Mouse (Mus musculus) fibroblast of lung, adult 2 months (primary cell): ENCODE data around the gene Crlf1.

Experiments used
- DNase-seq: peaks from one replicate; pipeline ENCODE4 v3.0.0-alpha.2; 2011; ENCODE audit warnings: low read depth

The Crlf1 gene

DNA sequence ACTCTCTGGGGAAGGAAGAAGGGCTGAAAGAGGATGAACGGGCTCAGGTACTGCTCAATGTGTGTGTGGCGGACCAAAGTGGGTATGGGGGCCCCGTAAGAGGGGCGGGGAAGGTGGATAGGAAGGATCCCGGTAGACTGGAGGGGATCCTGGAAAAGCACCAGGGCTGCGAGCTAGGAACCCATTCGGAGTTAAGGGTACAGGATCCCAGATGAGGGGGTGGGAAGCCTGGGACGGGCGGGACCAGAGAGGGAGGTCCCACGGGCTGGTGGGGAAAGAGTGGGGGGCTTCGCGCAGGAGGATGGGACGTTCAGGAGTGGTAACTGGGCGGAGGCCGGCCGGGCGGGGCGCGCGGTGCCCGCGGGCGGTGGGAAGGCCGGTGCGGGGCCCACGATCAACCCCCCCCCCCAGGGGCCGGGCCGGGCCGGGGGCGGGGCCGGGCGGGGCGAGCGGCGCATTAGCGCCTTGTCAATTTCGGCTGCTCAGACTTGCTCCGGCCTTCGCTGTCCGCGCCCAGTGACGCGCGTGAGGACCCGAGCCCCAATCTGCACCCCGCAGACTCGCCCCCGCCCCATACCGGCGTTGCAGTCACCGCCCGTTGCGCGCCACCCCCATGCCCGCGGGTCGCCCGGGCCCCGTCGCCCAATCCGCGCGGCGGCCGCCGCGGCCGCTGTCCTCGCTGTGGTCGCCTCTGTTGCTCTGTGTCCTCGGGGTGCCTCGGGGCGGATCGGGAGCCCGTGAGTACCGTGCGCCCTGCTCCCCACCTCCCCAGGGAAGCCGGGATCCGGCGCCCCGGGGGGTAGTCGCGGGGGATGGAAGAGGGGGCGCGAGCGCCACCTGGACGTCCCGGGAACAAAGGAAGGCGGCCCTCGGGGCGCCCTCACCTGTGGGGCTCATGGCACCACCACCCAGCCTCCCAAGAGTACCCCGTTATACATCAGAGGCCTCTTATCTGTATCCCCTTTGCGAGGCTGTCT, at the start of gene Crlf1:
Gene Crlf1, plus strand, starts transcription at position 495 of the 977 bp plus-strand sequence.
- no peak for DNase-seq

DNA sequence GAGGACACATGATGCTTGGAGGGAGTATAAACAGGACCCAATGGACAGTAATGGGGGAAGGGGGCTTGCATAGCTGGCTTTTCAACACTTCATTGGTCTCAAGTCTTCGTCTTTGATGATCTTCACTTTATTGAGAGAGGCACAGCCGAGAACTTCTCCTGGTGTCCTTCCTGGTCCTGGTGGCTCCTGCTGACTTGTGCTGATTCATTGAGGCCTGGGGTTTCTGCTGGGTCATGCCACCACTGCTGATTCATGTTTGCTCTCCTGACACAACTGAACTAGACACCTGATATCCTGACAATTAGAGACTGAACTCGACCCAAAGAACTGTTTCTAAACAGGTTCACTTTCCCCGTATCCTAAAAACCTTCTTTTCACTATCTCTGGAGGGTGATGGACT, 49.6 kb upstream of the Crlf1 start:
- DNase-seq = no peak

DNA sequence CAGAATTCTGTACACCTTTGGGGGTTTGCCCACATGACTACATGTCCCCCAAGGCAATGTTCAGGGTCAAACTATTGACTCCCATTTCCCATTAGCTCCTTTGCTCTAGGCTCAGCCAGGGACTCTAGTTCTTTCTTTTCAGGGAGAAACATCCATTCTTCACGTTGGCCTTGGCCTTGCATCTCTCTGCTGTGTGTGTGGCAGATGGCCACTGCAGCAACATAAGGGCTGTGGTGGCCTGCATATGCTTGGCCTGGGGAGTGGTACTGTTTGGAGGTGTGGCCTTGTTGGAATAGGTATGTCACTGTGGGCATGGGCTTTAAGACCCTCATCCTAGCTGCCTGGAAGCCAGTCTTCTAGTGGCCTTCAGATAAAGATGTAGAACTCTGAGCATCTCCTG, 47.0 kb upstream of the Crlf1 start:
- DNase-seq = no peak

DNA sequence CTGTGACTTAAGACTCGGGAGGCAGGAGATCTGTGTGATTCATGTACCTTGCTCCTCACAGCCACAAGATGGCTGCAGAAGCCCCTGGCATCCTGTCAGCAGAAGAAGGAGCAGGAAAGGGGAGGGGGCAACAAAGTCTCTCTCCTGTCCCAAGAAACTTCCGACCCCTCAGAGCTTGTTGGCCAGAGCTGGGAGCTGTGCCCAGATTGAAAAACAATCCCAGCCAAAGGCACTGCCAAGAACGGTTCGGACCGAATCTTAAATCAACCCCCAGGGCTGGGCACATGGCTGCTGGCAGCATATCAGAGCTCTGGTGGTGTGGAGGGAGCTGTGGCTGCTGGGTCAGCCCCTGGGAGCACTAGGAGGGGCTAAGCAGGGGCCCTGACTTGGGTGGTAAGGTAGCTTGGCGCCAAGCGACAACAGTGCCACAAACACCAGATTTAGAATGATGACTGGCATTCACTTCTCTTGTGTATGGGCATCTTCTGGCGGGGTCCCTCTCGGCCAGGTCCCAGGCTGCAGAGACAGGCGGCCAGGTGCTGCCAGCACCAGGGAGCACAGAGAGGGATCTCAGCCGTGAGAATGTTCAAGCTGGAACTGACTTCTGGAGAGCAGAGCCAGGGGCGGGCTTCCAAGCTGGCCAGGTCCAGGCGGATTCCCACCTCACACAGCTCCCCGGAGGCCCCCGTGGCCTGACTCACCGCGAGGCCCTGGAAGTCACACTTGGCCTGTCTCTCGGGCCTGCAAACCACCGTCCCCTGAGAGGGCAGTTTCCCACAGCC, 45.1 kb upstream of the Crlf1 start:
- DNase-seq = peak; percentile 93

GRCm38 (mm10) chr8:70452196-70452966, 40.6 kb upstream of the Crlf1 start:
- DNase-seq = no peak

GRCm38 (mm10) chr8:70453852-70454251, 39.1 kb upstream of the Crlf1 start:
- DNase-seq = no peak

- DNase-seq = no peak
These were observed 36.0 kb upstream of the Crlf1 start for GRCm38 (mm10) chr8:70456996-70457395.

DNA sequence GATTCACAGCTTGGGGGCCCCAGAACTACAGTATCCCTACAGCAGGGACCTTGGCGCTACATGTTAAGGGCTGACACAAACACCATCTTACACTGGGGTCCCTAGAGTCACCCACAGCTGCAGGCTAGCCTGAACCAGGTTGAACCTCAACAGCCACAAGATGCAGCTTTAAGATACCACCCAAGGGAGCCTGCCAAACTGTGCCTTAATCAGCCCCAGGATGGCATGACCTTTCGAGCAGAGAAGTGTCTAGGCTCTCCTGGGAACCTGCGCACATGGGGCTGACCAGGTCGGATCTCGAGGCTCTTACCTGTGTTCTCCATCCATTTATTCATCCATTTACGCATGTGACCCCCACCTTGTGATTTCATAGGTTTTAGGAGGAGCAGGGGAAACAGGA, 35.1 kb upstream of the Crlf1 start:
- DNase-seq = no peak

DNA sequence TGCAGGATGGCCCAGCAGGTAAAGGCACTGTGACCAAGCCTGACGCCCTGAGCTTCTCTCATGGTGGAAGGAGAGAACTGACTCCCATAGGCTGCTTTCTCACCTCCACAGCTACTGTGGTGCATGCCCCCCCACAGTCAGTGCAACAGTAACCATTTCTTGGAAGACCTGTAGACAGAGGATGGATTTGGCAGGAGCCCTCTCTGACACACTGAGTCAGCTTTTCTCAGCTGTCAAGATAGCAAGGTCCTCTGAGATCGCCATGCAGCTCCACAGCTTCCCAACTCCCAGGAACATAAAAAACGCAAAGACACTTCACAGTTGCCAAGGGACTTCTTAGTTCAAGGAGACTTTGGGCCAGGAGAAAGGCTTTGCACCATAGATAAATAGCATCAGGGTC, 34.5 kb upstream of the Crlf1 start:
- DNase-seq = no peak

DNA sequence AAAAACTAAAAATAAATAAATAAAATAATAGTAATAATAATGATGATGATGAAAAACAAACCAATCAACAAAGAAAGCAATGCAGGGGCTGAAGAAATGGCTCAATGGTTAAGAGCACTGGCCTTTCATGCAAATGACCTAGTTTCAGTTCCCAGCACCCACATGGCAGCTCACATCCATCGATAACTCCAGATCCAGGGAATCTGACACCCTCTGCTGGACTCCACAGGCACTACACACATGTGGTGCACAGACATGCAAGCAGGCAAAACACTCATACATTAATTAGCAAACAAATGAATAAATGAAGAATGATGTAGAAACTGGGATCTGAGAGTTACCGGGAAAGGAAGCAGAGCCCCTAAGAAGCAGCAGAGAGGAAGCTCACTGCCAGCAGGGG, 33.3 kb upstream of the Crlf1 start:
- no peak for DNase-seq

DNA sequence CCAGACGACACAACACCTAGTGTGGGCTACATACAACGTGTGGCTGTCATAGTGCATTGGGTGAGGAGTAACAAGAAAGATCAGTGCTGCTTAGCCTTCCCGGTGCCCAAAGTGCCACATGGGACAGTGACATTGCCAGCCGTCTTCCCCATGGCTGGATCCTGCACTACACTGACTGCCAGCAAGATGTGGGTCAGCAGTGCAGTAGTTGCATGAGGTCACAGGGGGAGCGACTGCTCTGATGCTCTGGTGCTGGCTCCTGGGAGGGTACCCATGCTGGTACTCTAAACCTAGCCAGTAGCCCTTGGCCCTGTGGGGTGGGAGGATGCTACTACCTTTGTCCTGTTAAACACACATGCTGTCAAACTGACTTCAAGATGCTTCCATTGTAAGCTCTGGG, 32.8 kb upstream of the Crlf1 start:
- no peak for DNase-seq

- no peak for DNase-seq
These were observed 32.4 kb upstream of the Crlf1 start for GRCm38 (mm10) chr8:70460606-70461005.

DNA sequence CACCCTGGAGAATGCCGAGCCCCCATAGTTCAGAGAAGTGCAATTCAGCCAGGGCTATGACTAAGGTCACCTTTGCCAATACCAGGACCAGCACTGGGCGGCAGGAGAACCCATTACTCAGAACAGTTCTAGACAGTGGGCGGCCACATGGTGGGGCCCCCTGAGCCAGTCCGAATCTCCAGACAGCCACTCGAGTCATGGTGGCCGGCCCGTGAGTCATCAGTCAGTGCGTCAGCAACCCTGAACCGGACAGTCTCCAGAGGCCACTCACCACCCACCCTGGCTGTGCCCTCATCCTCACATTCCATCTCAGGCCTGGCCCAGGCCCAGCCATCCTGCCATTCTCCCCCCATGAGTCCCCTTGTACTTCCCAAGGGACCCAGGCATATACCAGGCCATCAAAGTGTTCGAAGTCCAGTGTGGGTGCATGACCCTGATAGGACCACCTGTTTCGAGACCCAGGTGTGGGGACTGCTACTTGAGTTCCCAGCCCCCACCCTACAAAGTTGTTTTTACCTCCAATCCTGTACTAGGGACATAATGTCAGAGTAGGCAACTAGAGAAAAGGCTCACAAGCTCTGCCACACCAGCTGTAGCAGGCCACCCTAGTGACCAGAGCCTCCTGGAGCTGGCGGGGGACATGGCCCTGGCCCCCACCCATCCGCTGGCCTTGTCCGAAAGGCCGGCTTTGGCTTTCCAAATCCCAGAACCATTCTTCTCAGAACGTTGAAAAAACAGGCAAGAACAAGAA, 31.0 kb upstream of the Crlf1 start:
- DNase-seq = no peak

- DNase-seq = no peak
These were observed 30.5 kb upstream of the Crlf1 start for GRCm38 (mm10) chr8:70462516-70462813.

- no peak for DNase-seq
These were observed 29.7 kb upstream of the Crlf1 start for GRCm38 (mm10) chr8:70463306-70463705.

GRCm38 (mm10) chr8:70464162-70464561, 28.8 kb upstream of the Crlf1 start:
- DNase-seq = no peak

DNA sequence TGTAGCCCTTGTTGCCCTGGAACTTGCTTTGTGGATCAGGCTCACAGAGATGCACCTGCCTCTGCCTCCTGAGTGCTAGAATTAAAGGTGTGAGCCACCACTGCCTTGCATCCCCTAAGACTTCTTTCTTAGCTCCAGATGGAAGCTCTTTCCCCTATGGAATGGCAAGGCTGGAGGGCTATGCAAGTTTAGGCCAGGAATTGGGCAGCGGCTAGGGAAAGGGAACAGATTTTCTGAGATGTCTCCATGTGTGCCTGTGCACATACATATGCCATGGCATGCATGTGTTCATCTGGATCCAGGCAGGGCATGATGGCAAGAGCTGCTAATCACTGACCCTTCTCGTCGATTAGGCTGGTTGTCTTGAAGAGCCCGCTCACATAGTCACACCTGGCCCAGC, 27.3 kb upstream of the Crlf1 start:
- DNase-seq = no peak

- no peak for DNase-seq
These were observed 26.7 kb upstream of the Crlf1 start for GRCm38 (mm10) chr8:70466305-70466704.

GRCm38 (mm10) chr8:70466771-70467170, 26.2 kb upstream of the Crlf1 start:
- no peak for DNase-seq

DNA sequence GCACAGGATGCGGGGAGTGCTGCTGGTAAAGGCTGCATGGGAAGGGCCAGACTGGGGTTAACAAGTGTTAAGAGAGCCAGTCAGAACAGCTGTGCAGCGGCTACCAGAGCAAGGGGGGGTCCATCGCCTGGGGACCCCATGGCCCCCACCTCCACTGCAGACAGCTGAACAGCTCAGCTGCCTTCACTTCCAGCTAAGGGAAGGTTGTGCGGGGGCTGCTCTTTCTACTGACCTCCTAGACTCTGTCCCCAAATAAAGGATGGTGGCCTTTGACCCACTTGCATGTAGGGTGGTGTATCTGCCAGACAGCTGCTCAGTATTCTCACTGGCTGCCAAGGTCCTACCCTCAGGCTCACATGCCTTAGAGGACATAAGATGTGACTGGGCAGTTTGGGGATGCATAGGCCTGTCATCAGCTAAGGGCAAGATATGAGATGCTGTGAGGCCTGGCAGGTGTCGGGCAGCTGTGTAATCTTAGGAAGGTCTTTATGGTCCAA, 25.7 kb upstream of the Crlf1 start:
- DNase-seq = no peak

DNA sequence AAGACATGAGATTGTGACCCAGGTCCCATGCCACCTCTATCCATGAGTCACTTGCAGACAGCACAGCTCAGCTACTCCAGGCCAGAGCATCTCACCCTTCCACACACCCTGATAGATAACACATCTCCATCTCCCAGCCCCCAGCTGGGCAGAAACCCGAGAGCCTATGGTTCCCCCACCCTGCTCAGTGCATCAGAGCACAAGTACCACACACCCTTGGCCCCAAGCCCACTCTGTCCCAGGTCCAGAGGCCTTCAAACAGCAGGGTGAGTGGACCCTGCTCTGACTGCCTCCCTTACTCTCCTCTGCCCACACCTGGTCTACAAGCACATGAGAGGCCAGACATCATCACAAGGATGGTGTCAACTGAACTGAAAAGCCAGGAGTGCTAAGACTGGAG, 25.1 kb upstream of the Crlf1 start:
- no peak for DNase-seq

DNA sequence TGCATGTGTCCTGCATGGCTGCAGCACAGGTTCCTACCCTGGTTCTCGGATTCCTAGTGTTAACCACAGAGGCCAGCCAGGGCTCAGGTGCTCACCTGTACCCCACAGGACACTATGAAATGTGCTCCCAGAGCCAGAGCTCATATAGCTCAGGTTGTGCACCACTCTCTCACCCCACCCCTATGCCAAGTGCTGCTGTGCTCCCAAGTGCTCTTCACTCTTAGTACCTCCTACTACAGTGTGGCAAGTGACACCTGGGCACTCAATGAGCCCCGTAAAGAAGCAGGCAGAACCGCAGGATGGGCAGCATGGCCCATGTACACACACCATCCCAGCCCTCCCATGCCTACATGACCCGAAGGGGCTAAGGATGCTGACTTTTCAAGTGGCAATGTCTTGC, 24.2 kb upstream of the Crlf1 start:
- no peak for DNase-seq
